Mouse (Mus musculus): ENCODE measurements around the gene Rcor3. TPM values are rescaled to one million over a fixed set of nuclear protein-coding genes. Genes with fewer than 3 reads are reported as not detected.

Gene Rcor3
- total RNA-seq, 2 experiments from 2014 or later: 31.9 to 40.9 TPM

DNA sequence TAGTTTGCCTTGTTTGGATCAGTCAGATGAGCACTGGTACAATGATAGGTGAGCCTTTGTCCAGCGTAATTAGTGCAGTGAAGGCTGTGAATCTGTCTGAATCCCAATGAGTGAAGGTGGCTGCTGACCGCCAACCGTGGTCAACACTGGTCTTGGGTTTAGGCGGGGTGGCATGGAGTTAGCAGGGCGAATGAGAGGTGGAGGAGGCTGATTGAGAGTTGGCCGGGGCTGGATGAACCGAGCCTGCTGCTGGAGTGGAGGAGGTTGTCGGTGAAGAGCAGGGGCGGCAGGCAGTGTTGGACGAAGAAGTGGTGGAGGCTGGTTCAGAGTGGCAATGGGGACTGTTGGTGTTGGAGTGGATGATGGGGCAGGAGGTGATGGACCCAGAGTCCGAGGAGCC lies 37.1 kb downstream of the Rcor3 start:
- no peak for DNase-seq

DNA sequence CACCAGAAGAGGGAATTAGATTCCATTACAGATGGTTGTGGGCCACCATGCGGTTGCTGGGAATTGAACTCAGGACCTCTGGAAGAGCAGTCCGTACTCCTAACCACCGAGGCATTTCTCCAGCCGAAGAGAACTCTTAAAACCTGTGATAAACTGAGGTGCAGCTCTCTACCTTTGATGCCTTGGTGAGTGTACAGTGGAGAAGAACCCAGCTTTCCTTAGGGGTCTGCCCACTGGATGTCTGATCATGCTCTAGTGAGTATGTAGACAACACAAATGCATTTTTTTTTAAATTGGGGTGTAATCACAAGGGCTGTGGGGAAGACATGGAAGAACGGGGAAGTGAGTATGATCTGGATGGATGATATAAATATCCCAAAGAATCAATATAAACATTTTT lies 42.2 kb downstream of the Rcor3 start:
- intact Hi-C loops (cut with DNase I): no loop called here
- no peak for DNase-seq

More for the DNA sequence above, 37.1 kb downstream of the Rcor3 start:
- intact Hi-C loops (cut with DNase I): no loop called here

DNA sequence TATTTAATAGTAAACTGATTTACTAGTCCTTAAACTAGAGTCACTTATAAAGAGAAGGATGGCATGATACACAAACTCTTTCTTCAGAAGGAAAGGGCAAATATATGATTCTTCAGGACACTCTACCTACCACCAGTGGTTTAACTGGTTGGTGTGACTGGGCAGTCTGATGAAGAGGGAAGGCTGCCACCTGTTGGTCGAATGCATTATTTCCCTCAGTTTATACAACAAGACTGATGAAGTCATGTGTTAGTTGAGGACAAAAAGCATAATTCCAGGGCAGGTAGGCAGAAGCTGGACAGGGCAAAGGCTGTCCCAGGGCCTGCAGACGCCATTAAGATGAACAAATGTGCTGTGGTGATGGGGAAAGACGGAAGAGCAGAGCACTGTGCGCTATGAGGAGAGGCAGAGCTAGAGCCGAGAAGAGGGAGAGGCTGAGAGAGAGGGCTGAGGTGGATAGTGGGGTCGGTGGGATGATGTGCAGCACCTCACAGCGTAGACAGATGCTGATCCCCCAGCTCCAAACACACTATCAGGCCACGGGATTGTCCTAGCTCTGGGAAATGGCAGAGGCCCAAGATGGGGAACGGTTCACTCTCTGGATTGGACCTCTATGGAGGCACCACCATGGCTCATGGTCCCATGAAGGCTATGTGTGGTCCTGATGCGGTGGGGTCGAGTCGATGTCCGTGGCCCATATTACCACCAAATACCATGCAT lies 43.3 kb downstream of the Rcor3 start:
- DNase-seq: peak; percentile 66 to 80
- intact Hi-C loops (cut with DNase I): no loop called here

DNA sequence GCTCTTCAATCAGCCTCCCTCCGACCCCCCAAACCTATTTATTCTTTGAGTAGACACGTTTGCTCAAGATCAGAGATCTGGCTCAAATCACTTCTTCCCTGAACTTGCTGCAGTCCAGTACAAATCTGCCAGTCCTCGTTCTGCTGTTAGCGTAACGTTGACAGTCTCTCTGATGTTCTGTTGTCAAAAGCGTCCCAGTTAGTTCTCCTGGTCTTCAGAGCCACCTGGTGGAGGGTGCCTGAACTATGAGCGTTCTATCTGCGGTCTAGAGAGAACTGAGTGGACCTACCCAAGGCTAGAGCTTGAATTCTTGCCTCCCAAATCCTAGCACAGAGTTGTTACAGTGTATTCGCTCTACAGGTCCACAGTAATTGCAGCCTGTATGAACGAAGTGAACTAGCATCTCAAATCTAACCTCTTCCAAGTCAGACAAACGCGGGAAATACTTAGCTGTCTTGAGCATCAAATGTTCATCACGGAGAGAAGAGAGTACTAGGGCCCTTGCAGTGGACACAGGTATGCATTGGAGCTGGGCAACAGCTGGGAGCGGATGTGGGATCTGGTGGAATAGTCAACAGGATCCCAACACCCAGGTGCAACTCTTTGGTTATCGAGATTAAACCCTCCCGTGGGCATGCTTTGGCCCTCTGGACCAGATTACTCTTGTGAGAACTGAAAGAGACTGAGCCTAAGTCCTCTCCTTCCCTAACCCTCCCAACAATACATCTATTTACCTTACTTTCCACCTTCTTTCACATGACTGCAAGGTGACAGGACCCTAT lies 44.8 kb downstream of the Rcor3 start:
- peak; percentile 83 to 89 for DNase-seq
- intact Hi-C loops (cut with DNase I): loop anchor here (1.0 to 2.0 kb wide), 4 partner anchors 30 to 259 kb away; partner anchors contain the start of gene Slc30a1

DNA sequence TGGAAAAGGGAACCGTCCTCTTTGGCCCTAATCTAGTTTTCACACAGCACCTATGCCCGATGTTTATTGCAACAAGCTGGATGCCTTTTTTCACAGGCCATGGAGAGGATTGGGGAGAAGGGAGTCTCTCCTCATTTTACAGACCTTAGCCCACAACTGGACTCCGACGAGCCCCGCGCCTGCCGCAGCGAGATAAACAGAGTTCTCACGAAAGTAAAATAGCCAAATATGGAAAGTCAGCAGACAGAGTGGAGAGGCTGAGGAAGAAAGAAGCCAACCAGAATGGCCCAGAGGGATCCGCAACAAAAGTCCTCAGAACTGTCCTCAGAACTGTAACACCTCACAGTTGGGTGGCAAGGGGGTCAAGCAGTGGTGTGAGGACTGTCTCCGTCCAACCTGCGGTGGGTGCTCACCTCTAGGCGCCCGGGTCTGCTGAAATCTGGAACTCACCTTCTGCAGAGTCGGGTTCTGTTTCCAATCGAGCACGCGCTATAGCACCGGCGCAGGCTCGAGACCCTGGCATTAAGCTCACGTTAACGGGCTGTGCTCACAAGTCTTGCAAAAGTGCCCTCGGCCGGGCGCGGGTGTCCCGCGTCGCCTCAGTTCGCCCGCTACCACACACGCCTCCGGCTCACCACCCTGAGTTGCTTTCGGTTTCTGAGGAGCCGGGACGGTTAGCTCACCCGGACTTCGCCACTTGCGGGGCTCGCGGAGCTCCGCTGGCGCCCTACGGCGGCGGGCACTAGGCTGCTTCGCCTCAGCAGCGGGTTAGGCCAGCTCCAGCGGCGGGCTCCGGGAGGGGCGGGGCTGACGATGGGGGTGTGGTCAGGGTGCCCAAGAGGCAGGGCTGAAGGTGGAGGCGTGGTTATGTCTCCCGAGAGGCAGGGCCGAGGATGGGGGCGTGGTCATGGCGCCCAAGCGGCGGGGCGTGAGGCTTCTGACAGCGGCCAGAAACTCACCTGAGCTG lies 45.8 kb downstream of the Rcor3 start, which contains the start of gene Traf5:
Gene Traf5, minus strand, starts transcription at position 754 of the 967 bp plus-strand sequence.
- intact Hi-C loops (cut with DNase I): loop anchor here (1.0 to 2.0 kb wide), 2 partner anchors 29 to 186 kb away; partner anchors contain the start of gene Slc30a1
- DNase-seq: peak; percentile 97 to 98

DNA sequence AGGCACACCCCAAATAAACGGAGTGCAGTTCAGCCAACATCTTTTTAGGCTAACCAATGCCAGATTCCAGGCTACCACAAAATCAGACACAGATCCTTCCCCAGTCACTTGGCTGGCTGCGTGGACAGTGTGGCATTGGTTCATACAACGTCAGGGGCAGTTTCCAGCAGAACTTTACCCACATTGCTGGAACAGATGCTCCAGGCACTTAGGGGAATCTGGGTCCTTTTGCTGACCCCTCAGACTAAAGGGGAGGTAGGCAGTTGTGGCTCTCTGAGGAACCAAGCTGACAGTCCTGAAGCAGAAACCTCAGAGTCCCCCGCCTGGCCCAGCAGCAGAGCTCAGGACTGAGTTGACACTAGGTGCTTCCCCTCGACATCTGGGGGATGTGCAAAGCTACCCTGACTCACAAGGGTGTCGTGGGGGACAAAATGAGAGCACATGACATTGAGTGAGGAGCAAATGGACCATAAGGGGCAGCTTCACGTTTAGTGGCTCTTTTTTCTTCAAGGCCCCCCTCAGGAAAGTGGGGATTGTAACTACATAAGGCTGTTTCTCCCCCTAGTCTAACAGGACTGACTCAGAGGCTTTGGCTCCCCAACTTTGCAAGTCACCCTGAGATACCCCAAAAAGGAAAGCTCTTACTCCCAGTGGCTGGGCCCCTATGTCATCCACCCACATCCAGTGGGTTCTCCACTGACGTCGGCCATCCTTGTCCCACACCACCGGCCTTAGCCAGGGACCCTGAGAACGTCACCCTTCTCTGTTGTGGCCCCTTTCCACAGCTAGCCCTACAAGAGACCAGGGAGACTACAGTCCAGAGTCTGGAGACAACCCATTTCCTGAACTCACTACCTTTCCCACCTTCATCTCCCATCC lies 46.9 kb downstream of the Rcor3 start:
- intact Hi-C loops (cut with DNase I): no loop called here
- DNase-seq: no peak

DNA sequence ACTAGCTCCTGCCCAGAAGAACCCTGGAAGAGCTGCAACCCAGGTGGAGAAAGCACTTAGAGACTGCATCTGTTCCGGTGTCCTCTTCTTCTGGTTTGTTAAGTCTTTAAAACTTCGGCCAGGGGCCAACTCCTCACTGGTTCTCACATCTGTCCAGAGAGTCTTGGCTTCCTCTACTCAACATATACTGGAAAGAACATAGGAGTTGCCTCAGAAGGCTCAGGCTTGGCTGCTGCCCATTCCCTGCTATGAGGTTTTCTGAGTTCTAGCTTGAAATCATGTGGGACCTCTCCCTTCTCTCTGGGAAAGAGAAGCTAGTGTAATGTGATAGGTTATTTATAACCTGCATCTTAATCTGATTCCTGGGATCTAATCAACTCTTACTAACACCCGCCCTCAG lies 47.6 kb downstream of the Rcor3 start:
- intact Hi-C loops (cut with DNase I): no loop called here
- DNase-seq: no peak

DNA sequence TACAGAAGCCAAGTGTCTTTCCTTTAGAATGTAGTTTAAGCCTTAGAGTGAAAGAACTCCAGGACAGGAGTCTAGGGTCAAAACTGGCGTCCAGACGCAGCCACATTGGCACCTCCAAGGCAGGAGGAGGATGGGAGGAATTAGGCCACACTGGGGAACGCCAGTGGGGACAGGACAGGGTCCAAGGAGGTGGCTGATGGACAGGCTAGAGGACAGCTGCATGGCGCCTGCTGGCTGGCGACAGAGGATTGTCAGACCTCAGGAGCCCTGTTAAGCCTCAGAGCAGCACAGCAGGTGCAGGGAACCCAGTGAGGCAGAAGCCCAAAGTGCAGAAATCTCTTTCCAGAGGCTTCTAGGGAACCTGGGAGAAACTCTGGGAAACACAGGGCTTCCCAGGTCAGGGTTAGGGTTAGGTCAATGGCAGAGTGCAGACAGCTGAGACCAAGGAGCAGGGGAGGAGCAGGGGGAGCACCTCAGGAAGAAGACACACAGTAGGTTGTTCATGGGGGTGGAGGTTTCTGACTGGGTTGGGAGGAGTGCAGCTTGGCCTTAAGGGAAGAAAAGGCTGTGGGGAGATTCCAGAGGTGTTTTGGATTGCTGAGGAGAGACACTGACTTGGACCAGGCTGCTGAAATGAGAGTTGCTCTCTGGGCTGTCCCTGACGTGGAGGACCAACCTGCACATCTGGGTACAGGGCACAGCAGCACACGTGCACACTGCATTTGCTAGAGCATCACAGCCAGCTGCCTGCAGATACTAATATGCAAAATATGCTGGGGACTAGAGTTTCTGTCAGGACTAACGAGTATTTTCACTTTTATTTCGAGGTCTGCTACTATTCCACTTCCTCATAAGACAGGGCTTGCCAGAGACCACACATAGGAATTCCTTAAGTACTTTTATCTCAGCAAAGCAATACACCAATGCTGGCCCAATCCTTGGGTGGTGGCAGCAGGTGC lies 48.4 kb downstream of the Rcor3 start:
- DNase-seq: no peak
- intact Hi-C loops (cut with DNase I): no loop called here

DNA sequence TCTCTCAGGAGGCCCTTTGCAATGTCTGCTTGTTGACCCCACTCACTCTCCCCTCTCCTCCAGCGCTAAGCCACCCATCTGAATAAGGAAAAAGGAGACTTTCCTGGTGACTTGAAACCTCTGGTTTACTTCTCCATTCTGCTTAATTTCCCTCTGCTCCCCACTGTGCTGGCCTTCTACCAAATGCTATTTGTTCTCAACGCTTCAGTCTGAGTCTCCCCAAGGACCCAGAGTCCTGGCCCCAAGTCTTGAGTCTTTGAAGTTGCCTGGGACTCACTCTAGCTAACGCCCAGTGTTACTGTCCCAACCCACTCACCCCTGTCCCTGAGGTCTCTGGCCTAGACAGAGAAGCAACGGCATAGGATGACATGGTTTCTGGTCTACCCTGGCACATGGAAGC lies 49.9 kb downstream of the Rcor3 start:
- DNase-seq: peak in 1 of 2 experiments; percentile 38
- intact Hi-C loops (cut with DNase I): no loop called here

DNA sequence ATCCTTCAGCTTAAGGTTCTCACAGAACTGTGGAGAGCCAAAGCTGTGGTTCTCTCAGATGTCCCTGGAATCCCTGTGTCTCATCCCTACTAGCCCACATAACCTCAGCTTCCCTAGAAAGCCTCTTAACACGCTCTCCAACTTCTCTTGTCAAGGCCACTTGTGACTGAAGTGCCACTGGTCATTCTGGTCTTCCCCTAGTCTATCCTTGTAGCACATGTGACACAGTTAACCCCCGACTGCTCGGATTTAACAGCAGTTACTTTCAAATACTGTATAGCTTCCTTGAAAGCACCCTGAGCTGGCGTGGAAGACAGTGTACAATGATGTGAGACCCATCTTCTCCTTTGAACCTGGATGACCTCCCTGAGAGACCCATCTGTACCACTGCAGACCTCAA lies 50.8 kb downstream of the Rcor3 start:
- intact Hi-C loops (cut with DNase I): no loop called here
- no peak for DNase-seq

DNA sequence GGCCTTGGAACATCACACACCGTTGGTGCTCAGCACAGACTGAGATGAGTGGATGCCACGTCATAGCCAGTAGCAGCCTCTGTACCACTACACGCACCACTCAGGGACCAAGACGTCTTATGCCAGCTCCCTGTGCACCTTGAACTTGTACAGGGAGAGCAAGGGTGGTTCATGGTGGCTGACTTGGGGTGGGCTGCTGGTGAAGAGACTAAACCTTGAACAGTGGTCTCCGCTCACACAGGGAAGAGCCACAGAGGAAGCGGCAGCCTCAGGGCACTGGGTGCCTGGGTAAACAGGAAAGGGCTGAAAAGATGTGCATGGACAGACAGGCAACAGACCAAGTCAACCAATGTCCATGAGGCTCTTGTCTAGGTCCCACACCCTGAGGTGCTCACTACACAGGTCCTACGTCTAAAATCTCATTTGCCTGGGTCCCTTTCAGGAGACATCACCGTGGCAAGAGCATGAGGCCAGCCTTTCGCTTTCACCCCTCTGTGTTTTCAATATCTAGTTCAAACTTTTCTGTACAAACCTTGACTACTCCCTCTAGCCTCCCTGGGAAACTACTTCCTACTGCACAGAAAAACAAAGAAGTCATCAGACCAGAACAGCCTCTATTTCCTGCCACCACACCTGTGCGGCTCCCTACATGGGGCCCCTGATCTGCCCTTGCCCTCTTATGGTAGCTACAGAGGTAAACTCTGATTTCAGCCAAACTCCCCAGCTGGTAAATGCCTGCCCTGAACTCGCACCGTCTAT lies 51.4 kb downstream of the Rcor3 start:
- no peak for DNase-seq
- intact Hi-C loops (cut with DNase I): no loop called here

DNA sequence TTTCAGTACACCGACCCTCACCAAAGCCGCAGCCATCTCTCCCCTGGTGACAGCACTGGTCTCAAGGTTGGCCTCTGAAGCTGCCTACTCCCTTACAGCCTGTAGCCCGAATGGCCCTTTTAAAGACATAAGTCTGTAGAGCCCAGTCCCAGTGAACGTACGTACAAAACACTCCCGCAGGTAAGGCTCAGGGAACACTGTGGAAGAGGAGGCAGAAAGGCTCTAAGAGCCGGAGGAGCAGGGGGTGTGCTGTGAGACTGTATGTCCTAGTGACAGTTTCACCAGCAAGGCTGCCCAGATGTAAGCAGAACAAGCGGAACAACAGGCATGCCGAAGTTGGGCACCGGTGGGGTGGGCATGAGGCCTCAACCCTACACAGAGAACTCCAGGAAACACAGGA lies 52.6 kb downstream of the Rcor3 start:
- intact Hi-C loops (cut with DNase I): no loop called here
- DNase-seq: no peak

DNA sequence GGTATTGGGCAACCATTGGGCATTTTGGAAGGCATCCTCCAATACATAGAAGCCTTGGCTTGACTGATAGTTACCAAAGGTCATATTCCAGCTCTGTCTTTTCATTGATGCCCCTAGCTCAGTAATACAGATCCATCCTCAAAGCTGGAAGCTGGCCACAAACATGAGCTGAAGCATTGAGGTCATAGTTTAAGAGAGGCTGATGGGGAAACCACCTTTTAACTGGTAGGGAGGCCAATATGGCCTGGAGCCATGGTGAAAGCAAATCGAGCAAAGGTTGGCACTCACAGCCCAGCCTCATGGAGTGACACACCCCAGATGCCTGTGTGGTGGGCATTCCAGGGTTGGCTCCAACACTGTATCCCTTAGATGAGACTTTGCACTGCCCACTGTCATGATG lies 55.2 kb downstream of the Rcor3 start:
- DNase-seq: no peak

DNA sequence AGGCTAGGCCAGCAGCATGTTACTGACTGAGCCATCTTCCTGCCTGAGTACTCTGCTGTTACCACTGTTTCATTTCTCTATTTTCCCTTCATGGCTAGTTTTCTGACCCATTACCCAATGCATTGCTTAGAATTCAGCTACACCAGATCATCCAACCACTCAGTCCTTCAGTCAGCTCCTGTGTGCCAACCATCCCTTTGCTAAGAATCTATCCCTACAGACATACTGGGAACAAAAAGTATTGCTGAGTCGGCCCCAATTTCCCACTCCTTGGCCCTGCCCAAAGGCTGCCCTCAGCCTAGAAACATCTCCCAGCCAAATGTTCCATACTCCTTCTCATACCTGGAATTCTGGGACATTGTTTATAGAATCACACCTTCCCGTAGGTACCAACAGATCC lies 56.7 kb downstream of the Rcor3 start:
- intact Hi-C loops (cut with DNase I): no loop called here
- DNase-seq: no peak

More for the DNA sequence above, 55.2 kb downstream of the Rcor3 start:
- intact Hi-C loops (cut with DNase I): no loop called here

DNA sequence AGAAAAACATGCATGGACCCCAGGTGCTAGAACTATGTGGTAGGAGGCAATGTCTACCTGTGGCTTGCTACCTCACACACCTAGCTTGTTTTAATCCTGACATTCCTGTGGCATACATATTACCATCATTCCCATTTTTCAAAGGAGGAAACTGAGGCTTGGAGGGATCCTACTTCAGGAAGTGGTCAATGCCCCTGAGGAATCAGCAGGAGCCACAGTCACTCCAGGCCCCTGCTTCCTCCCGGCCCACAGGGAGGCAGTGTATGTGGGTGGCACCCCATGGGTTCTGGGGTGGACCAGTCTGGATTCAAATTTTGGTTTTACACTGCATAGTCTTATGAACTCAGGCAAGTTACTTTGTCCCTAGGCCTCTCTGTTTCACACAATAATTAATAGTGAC lies 58.7 kb downstream of the Rcor3 start:
- intact Hi-C loops (cut with DNase I): no loop called here
- DNase-seq: no peak

DNA sequence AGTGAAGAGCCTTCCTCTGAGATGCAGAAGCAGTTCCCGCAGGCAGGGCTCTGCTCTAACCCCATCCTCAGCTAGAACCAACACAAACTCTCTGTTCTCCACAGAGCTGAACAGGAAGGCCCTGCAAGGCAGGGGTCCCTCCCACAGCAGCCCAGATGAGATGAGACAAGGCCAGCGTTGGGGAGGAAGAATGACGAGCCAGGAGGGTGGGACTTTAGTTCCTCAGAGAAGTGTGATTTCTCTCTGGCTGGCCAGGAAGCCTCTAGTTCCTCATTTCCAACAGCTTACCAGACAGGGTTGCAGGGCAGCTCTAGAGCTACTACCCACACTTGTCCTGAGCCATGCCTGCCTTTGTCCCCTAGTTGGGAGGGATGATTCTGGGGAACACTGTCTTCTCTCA lies 59.5 kb downstream of the Rcor3 start:
- DNase-seq: peak; percentile 66 to 72
- intact Hi-C loops (cut with DNase I): no loop called here

DNA sequence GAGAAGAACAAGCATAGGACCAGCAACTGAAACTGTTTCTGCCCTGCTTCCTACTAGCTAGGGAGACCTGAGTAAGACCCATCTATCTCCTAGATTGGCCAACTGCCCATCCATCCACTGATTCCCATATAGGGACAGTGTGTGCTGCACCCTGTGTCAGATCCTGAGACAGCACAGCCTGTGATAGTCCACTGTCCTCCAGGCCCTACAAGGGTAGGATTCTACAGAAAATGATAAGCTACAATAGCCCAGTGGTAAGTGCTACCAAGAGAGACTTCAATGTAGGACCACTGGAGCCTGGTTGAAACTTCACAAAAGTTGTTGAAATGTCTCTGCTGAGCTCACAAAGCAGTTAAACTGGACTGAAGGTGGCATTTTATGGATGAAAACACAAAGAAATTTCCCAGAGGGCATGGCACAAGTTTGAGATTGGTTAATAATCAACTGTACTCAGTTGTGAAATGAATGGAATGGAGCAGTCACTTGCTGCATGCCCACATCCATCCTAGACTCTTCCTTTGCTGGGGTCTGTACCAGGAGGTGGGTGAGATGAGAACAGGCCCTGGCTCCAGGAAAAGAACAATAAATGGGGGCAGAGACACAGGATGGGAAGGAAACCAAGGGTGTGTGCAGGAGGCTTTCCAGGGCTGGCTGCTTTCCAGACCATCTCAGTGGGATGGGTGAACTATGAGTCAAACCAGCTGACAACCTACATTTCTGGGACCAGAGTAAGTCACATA lies 60.9 kb downstream of the Rcor3 start:
- intact Hi-C loops (cut with DNase I): no loop called here
- peak; percentile 56 to 70 for DNase-seq

Data from heart, postnatal 14 days (tissue).